Mouse (Mus musculus) heart, adult 2 months (tissue): ENCODE results near the gene Snrnp25.

ENCODE experiments used
- CTCF ChIP-seq: fragments of 200-600 bp; IDR thresholded peaks from 2 replicates; pipeline ENCODE4 v1.8.1; 2022; ENCODE audit warnings: antibody characterized with exemption, mild to moderate bottlenecking, moderate library complexity
- EP300 ChIP-seq: fragments of 200-500 bp; IDR thresholded peaks from 2 replicates; pipeline ENCODE4 v1.6.1; 2011; ENCODE audit warnings: low read depth, low read length, control low read depth; ENCODE audit not compliant: insufficient read depth
- POLR2A ChIP-seq: fragments of 200-500 bp; IDR thresholded peaks from 2 replicates; pipeline ENCODE4 v1.6.1; 2011; ENCODE audit warnings: mild to moderate bottlenecking, low read depth, low read length, control low read depth; ENCODE audit not compliant: insufficient read depth

DNA sequence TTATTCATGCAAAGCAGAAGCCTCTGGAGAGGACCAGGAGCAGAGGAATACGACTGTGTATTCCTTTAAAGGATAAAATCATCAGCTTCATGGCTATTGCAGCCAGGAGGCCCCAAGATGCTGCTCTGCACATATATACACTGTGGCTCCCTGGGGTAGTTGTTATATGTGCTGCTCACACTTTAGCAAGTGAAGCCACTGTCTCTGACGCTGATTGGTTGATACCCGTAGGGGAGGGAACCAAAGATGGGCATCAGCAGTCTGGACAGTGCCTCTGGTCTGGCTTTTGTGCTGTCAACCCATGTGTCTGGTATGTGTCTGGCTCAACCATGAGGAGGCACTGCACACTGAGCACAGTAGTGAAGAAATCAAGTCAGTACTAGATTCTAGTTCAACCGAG is 38.5 kb upstream of the Snrnp25 start:
- no peak for TF ChIP-seq CTCF
- no peak for TF ChIP-seq POLR2A
- no peak for TF ChIP-seq EP300
